Mouse (Mus musculus) adrenal gland, adult 2 months (tissue): ENCODE results near the gene Gfi1. TPM values are rescaled to one million over a fixed set of nuclear protein-coding genes. Genes with fewer than 3 reads are reported as not detected.

Source experiments
- DNase-seq: peaks from one replicate; pipeline ENCODE4 v3.0.0; 2021
- long read RNA-seq: library from polyadenylated mRNA; stranded (forward); transcript quantifications from one replicate; pipeline ENCODE4 v2.0.0, GENCODE M21; 2021
- polyA plus RNA-seq: library from polyadenylated mRNA; depleted of rRNA; stranded (reverse); fragments of >200 nt; gene quantifications from 2 replicates; pipeline ENCODE4 v1.2.3, GENCODE M21; 2012; rRNA removed
- total RNA-seq, 2 experiments: library from RNA; stranded (reverse); gene quantifications; 2 replicates each; pipeline ENCODE4 v1.2.3; 2021

The Gfi1 gene
- under 1 TPM in 1 of 2 experiments, not detected in 1; 0.31 TPM for total RNA-seq
- polyA plus RNA-seq, result 0.09 and 0.66 TPM in 2 replicates
- long read RNA-seq, result 0 reads

- peak; percentile 39 for DNase-seq
These were observed at the start of gene Gfi1 for GRCm38 (mm10) chr5:107725435-107726261. Gene Gfi1, minus strand, starts transcription at chr5:107726036.

GRCm38 (mm10) chr5:107772049-107772448, 46.2 kb upstream of the Gfi1 start:
- DNase-seq, result no peak

GRCm38 (mm10) chr5:107768224-107768623, 42.4 kb upstream of the Gfi1 start:
- no peak for DNase-seq

- no peak for DNase-seq
These were observed 40.1 kb upstream of the Gfi1 start for GRCm38 (mm10) chr5:107765946-107766345.

- no peak for DNase-seq
These were observed 38.6 kb upstream of the Gfi1 start for GRCm38 (mm10) chr5:107764486-107764885.

GRCm38 (mm10) chr5:107763674-107764073, 37.8 kb upstream of the Gfi1 start:
- DNase-seq, result no peak

GRCm38 (mm10) chr5:107759121-107759520, 33.3 kb upstream of the Gfi1 start:
- no peak for DNase-seq

GRCm38 (mm10) chr5:107756072-107756471, 30.2 kb upstream of the Gfi1 start:
- DNase-seq, result no peak

- DNase-seq, result no peak
These were observed 28.9 kb upstream of the Gfi1 start for GRCm38 (mm10) chr5:107754740-107755139.

- no peak for DNase-seq
These were observed 27.8 kb upstream of the Gfi1 start for GRCm38 (mm10) chr5:107753656-107754055.

- peak; percentile 52 for DNase-seq
These were observed 23.5 kb upstream of the Gfi1 start for GRCm38 (mm10) chr5:107749229-107749916.

GRCm38 (mm10) chr5:107739023-107739422, 13.2 kb upstream of the Gfi1 start:
- DNase-seq, result no peak

GRCm38 (mm10) chr5:107738296-107738695, 12.5 kb upstream of the Gfi1 start:
- DNase-seq, result no peak

GRCm38 (mm10) chr5:107736171-107736570, 10.3 kb upstream of the Gfi1 start:
- DNase-seq, result no peak

- DNase-seq, result no peak
These were observed 6.0 kb upstream of the Gfi1 start for GRCm38 (mm10) chr5:107731844-107732243.

GRCm38 (mm10) chr5:107731408-107731807, 5.6 kb upstream of the Gfi1 start:
- DNase-seq, result no peak

- DNase-seq, result no peak
These were observed 1.2 kb upstream of the Gfi1 start for GRCm38 (mm10) chr5:107727007-107727402.

GRCm38 (mm10) chr5:107726281-107727006, 608 bp upstream of the Gfi1 start:
- peak; percentile 26 for DNase-seq

GRCm38 (mm10) chr5:107724661-107725434, 988 bp downstream of the Gfi1 start:
- peak; percentile 14 for DNase-seq

- peak; percentile 19 for DNase-seq
These were observed 2.0 kb downstream of the Gfi1 start for GRCm38 (mm10) chr5:107723541-107724511.
